Mouse (Mus musculus): Measurements from ENCODE around the gene Fasn.
"Not testable (repeated sequence)": the region's sequence is repeated elsewhere in the genome, so short reads cannot be mapped to it uniquely, and the experiment has no call there.

Fasn gene

GRCm38 (mm10) chr11:120798244-120798643, 26.1 kb downstream of the Fasn start:
- DNase-seq (ENCODE audit: low read depth, low spot score) = no peak

- no peak for DNase-seq (ENCODE audit: low read depth, low spot score)
Measured at GRCm38 (mm10) chr11:120796614-120796946, 27.8 kb downstream of the Fasn start.

GRCm38 (mm10) chr11:120795756-120796613, 28.4 kb downstream of the Fasn start, which contains the start of gene Dus1l:
Dus1l (minus strand) TSS chr11:120796403.
- DNase-seq (ENCODE audit: low read depth, low spot score) = peak; percentile 98

GRCm38 (mm10) chr11:120792652-120793051, 31.7 kb downstream of the Fasn start:
- no peak for DNase-seq (ENCODE audit: low read depth, low spot score)

GRCm38 (mm10) chr11:120789810-120790209, 34.5 kb downstream of the Fasn start:
- DNase-seq (ENCODE audit: low read depth, low spot score) = no peak

GRCm38 (mm10) chr11:120789355-120789754, 35.0 kb downstream of the Fasn start:
- DNase-seq (ENCODE audit: low read depth, low spot score) = no peak

GRCm38 (mm10) chr11:120788460-120788859, 35.9 kb downstream of the Fasn start:
- not testable (repeated sequence) for DNase-seq (ENCODE audit: low read depth, low spot score)

GRCm38 (mm10) chr11:120785145-120785544, 39.2 kb downstream of the Fasn start:
- DNase-seq (ENCODE audit: low read depth, low spot score) = no peak

- peak; percentile 77 for DNase-seq (ENCODE audit: low read depth, low spot score)
Measured at GRCm38 (mm10) chr11:120784064-120784791, 40.1 kb downstream of the Fasn start, which contains the start of the genes Rfng and Gps1. Rfng (minus strand) TSS chr11:120784207. Gps1 (plus strand) TSS chr11:120784272.

- DNase-seq (ENCODE audit: low read depth, low spot score) = no peak
Measured at GRCm38 (mm10) chr11:120783426-120784063, 40.8 kb downstream of the Fasn start.

- DNase-seq (ENCODE audit: low read depth, low spot score) = not testable (repeated sequence)
Measured at GRCm38 (mm10) chr11:120781361-120781760, 43.0 kb downstream of the Fasn start.

- DNase-seq (ENCODE audit: low read depth, low spot score) = peak; percentile 79
Measured at GRCm38 (mm10) chr11:120779876-120780275, 44.5 kb downstream of the Fasn start.

- DNase-seq (ENCODE audit: low read depth, low spot score) = peak; percentile 43
Measured at GRCm38 (mm10) chr11:120777123-120777522, 47.2 kb downstream of the Fasn start.

GRCm38 (mm10) chr11:120775774-120776469, 48.4 kb downstream of the Fasn start:
- peak; percentile 95 for DNase-seq (ENCODE audit: low read depth, low spot score)

GRCm38 (mm10) chr11:120773463-120774190, 50.7 kb downstream of the Fasn start:
- no peak for DNase-seq (ENCODE audit: low read depth, low spot score)

GRCm38 (mm10) chr11:120772749-120773148, 51.6 kb downstream of the Fasn start:
- DNase-seq (ENCODE audit: low read depth, low spot score) = no peak

- DNase-seq (ENCODE audit: low read depth, low spot score) = no peak
Measured at GRCm38 (mm10) chr11:120768206-120768605, 56.1 kb downstream of the Fasn start.

- DNase-seq (ENCODE audit: low read depth, low spot score) = not testable (repeated sequence)
Measured at GRCm38 (mm10) chr11:120767023-120767422, 57.3 kb downstream of the Fasn start.

GRCm38 (mm10) chr11:120763121-120763999, 61.0 kb downstream of the Fasn start:
- DNase-seq (ENCODE audit: low read depth, low spot score) = not testable (repeated sequence)

GRCm38 (mm10) chr11:120762672-120763041, 61.7 kb downstream of the Fasn start, which contains the start of gene Hmga1b:
Hmga1b (plus strand) TSS chr11:120762794.
- DNase-seq (ENCODE audit: low read depth, low spot score) = not testable (repeated sequence)

Measured in ES-CJ7 (cell line).